8 mouse cellular contexts compared by ENCODE assay signal in the genomic region with DNA sequence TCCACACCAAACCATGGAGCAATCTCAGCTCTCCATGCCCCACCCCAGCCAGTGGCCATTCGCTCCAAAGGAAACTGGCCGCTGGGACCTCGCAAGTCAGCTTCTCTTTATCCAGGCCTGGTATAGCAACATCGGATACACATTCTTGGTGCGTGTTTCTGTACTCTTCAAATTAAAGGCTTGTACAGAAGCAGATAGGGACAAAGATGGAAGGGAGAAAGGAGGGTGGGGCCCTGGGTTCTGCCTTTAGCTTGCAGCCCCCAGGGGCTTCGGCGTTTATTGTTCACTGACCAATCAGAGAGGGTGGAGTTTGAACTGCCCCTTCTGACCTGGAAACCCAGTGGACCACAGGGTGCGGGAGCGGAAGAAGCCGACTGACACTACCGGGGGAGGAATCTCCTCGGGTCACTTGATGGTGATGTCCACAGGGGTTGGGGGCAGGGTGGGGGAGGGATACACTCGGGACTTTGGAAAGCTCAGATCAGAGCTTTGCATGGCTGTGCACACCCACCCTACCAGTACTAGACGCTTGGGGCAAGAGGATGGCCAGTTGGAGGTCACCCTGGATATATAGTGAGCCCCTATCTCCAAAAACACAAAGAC. TPM values are rescaled to one million over a fixed set of nuclear protein-coding genes. Genes with fewer than 3 reads are reported as not detected.
DNase-seq lines count a peak whose midpoint lies in the region; ATAC-seq and TF ChIP-seq lines count a peak whose summit lies in the region.

No protein-coding gene starts in this region.

- peaks cover 22% of the 10 kb centered on the region for H3K4me1 ChIP-seq in G1E (ENCODE audit: insufficient read depth, low read depth, low read length)
- H3K4me1 ChIP-seq in heart, embryonic 12.5 days (replicated peaks), result peaks cover 35% of the 10 kb centered on the region
- H3K4me1 ChIP-seq in midbrain, postnatal 0 days (ENCODE audit: insufficient read depth, low read length), result peaks cover 30% of the 10 kb centered on the region

- no peaks in the 10 kb centered on the region for H3K9me3 ChIP-seq in G1E (replicated peaks)
- no peaks in the 10 kb centered on the region for H3K9me3 ChIP-seq in heart, embryonic 12.5 days (replicated peaks)
- H3K9me3 ChIP-seq in midbrain, postnatal 0 days (ENCODE audit: low read length), result no peaks in the 10 kb centered on the region

- TF ChIP-seq CTCF in G1E (IDR thresholded peaks at IDR 0.05; ENCODE audit: low read depth, low read length), result no peak
- no peak for TF ChIP-seq CTCF in midbrain, postnatal 0 days (IDR thresholded peaks at IDR 0.05)

- H3K4me2 ChIP-seq in heart, embryonic 12.5 days, result peak overlapping the region; percentile 88
- peak overlapping the region; percentile 87 for H3K4me2 ChIP-seq in midbrain, postnatal 0 days (ENCODE audit: low read depth, low read length, poor library complexity, severe bottlenecking)

- no peaks in the 10 kb centered on the region for H3K36me3 ChIP-seq in G1E (replicated peaks)
- no peaks in the 10 kb centered on the region for H3K36me3 ChIP-seq in heart, embryonic 12.5 days
- peaks cover 3% of the 10 kb centered on the region; the same call in 1 of the 2 replicates for H3K36me3 ChIP-seq in midbrain, postnatal 0 days (ENCODE audit: insufficient read depth, low read length)

- H3K27me3 ChIP-seq in G1E (ENCODE audit: insufficient read depth, low read length), result peaks cover 32% of the 10 kb centered on the region
- H3K27me3 ChIP-seq in heart, embryonic 12.5 days (replicated peaks), result no peaks in the 10 kb centered on the region
- no peaks in the 10 kb centered on the region for H3K27me3 ChIP-seq in midbrain, postnatal 0 days (ENCODE audit: insufficient read depth, low read length)

- H3K4me3 ChIP-seq in G1E (ENCODE audit: low read depth, low read length), result peak overlapping the region; percentile 78
- peak overlapping the region; percentile 67 for H3K4me3 ChIP-seq in heart, embryonic 12.5 days
- peak overlapping the region; percentile 82 for H3K4me3 ChIP-seq in midbrain, postnatal 0 days (ENCODE audit: low read depth, low read length)

- H3K9ac ChIP-seq in heart, embryonic 12.5 days, result peak overlapping the region; percentile 81
- peak overlapping the region; percentile 78 for H3K9ac ChIP-seq in midbrain, postnatal 0 days (replicated peaks; ENCODE audit: low read length, poor library complexity, severe bottlenecking)

- 0 out of 2 replicates have a peak overlapping the region, but pooled peaks have one; percentile 6 for H3K27ac ChIP-seq in heart, embryonic 12.5 days (ENCODE audit: poor library complexity, severe bottlenecking)
- H3K27ac ChIP-seq in midbrain, postnatal 0 days (ENCODE audit: low read depth, low read length), result peak overlapping the region; percentile 87

- ATAC-seq in G1E (ENCODE audit: extremely low read depth, insufficient number of reproducible peaks, low FRiP score, poor library complexity, severe bottlenecking), result no peak
- no peak for ATAC-seq in heart, embryonic 12.5 days (ENCODE audit: insufficient number of reproducible peaks, low FRiP score)
- ATAC-seq in midbrain, postnatal 0 days (ENCODE audit: low FRiP score), result peak; percentile 21; the same call in 1 of the 2 replicates
- no peak for ATAC-seq in granulocyte monocyte progenitor cell, adult 5-6 weeks (replicated peaks; ENCODE audit: poor library complexity, severe bottlenecking)

- 31% methylated on average over 14 of the region's 14 CpGs for WGBS in heart, embryonic 12.5 days
- 7% methylated on average over 14 of the region's 14 CpGs for WGBS in midbrain, postnatal 0 days

- DNase-seq in adrenal gland, postnatal 10 days, result peak; percentile 32
- DNase-seq in adrenal gland, postnatal 4 days (ENCODE audit: low spot score in 2 of 2), result no peak
- no peak for DNase-seq in G1E (ENCODE audit: low spot score)
- DNase-seq in kidney, postnatal 10 days, result peak; percentile 69
- DNase-seq in midbrain, postnatal 0 days (ENCODE audit: low spot score), result no peak
- no peak for DNase-seq in layer of hippocampus, postnatal 36 days

RNA-seq across cellular contexts. Expression of a gene that starts 0.8 kb away (rescaled TPM):
- 10 to 100 TPM; 68.0 to 77.5 TPM for total RNA-seq in adrenal gland, postnatal 10 days (2021)
- total RNA-seq in adrenal gland, postnatal 4 days (2021), result 100 to 1,000 TPM in 1 of 2 experiments, 10 to 100 TPM in 1; 95.9 to 114 TPM
- 13.5 and 23.9 TPM in 2 replicates for total RNA-seq in G1E (2014; fragmentation: Nextera tagmentation)
- 60.6 and 63.4 TPM in 2 replicates for total RNA-seq in G1E (2017)
- 69.2 and 72.5 TPM in 2 replicates for polyA plus RNA-seq in G1E (2012)
- 40.6 and 54.2 TPM in 2 replicates for polyA plus RNA-seq in heart, embryonic 12.5 days (2016; fragmentation: Nextera tagmentation; extraction: Ambion mirVana)
- total RNA-seq in midbrain, postnatal 0 days (2014; rRNA removed), result 223 and 238 TPM in 2 replicates
- polyA plus RNA-seq in midbrain, postnatal 0 days (2015; fragmentation: Nextera tagmentation; extraction: Ambion mirVana), result 112 and 119 TPM in 2 replicates
- total RNA-seq in layer of hippocampus, postnatal 36 days (2021), result 100 to 1,000 TPM; 129 to 137 TPM
- 136 and 152 TPM in 2 replicates for total RNA-seq in granulocyte monocyte progenitor cell, adult 5-6 weeks (2014; fragmentation: Nextera tagmentation)
- 127 and 150 TPM in 2 replicates for total RNA-seq in granulocyte monocyte progenitor cell, adult 5-6 weeks (2017)

RNA-seq across cellular contexts. Expression of a gene that starts 22.5 kb away (rescaled TPM):
- 10 to 100 TPM in 1 of 2 experiments, 1 to 10 TPM in 1; 7.3 to 11.2 TPM for total RNA-seq in adrenal gland, postnatal 10 days (2021)
- 10 to 100 TPM; 15.7 to 18.8 TPM for total RNA-seq in adrenal gland, postnatal 4 days (2021)
- 3.9 and 4.0 TPM in 2 replicates for total RNA-seq in G1E (2014; fragmentation: Nextera tagmentation)
- 8.7 and 9.6 TPM in 2 replicates for total RNA-seq in G1E (2017)
- 7.3 and 8.0 TPM in 2 replicates for polyA plus RNA-seq in G1E (2012)
- 10.3 and 12.5 TPM in 2 replicates for polyA plus RNA-seq in heart, embryonic 12.5 days (2016; fragmentation: Nextera tagmentation; extraction: Ambion mirVana)
- total RNA-seq in midbrain, postnatal 0 days (2014; rRNA removed), result 28.2 and 31.0 TPM in 2 replicates
- 19.5 and 21.0 TPM in 2 replicates for polyA plus RNA-seq in midbrain, postnatal 0 days (2015; fragmentation: Nextera tagmentation; extraction: Ambion mirVana)
- total RNA-seq in layer of hippocampus, postnatal 36 days (2021), result 1 to 10 TPM; 7.1 to 8.3 TPM
- total RNA-seq in granulocyte monocyte progenitor cell, adult 5-6 weeks (2014; fragmentation: Nextera tagmentation), result 2.5 and 5.3 TPM in 2 replicates
- 3.5 and 6.7 TPM in 2 replicates for total RNA-seq in granulocyte monocyte progenitor cell, adult 5-6 weeks (2017)

Comparison
In these comparisons a context has a peak if more than half of its experiments do, and no peak if none do; other contexts are left out.
1. DNase-seq: peak in adrenal gland, postnatal 10 days (single experiment) and kidney, postnatal 10 days (single experiment); none in adrenal gland, postnatal 4 days (0 of 2), G1E (single experiment), midbrain, postnatal 0 days (single experiment) and layer of hippocampus, postnatal 36 days (0 of 2).
2. Peak in every context shown above with its lines, with median percentiles within 50 percentile points of each other: H3K4me3 ChIP-seq.